Mouse (Mus musculus) intestine, embryonic 14.5 days (tissue): ENCODE measurements around the gene Parp16. TPM values are rescaled to one million over a fixed set of nuclear protein-coding genes. Genes with fewer than 3 reads are reported as not detected.
"Not testable (repeated sequence)": the region's sequence is repeated elsewhere in the genome, so short reads cannot be mapped to it uniquely, and the experiment has no call there.

ENCODE experiments used
- ATAC-seq: fragments of 200-750 bp; cut with Nextera tagmentation; replicated peaks from 2 replicates; pipeline ENCODE4 v1.8.0; 2017; ENCODE audit warnings: low read depth, moderate number of reproducible peaks, moderate TSS enrichment, moderate library complexity; ENCODE audit not compliant: low FRiP score, low TSS enrichment
- DNase-seq: peaks from one replicate; pipeline ENCODE4 v3.0.0-alpha.2; 2018; ENCODE audit warnings: low spot score
- H3K27ac ChIP-seq: fragments of 300-500 bp; sonication (generic); 2 replicates; pipeline ENCODE4 v1.5.1; 2014; ENCODE audit warnings: low read depth, mild to moderate bottlenecking, control low read depth
- H3K27me3 ChIP-seq: fragments of 300-500 bp; sonication (generic); replicated peaks from 2 replicates; pipeline ENCODE4 v1.6.1; 2014; ENCODE audit warnings: low read length, control low read depth; ENCODE audit not compliant: control insufficient read depth, insufficient read depth
- H3K36me3 ChIP-seq: fragments of 300-500 bp; sonication (generic); 2 replicates; pipeline ENCODE4 v1.6.1; 2014; ENCODE audit warnings: low read length, control low read depth; ENCODE audit not compliant: control insufficient read depth, insufficient read depth
- H3K4me1 ChIP-seq: fragments of 300-500 bp; sonication (generic); replicated peaks from 2 replicates; pipeline ENCODE4 v1.6.1; 2014; ENCODE audit warnings: low read length, control low read depth, mixed read lengths; ENCODE audit not compliant: control insufficient read depth, insufficient read depth
- H3K4me2 ChIP-seq: fragments of 300-500 bp; sonication (generic); 2 replicates; pipeline ENCODE4 v1.6.1; 2014; ENCODE audit warnings: low read length
- H3K4me3 ChIP-seq: fragments of 300-500 bp; sonication (generic); 2 replicates; pipeline ENCODE4 v1.5.1; 2014; ENCODE audit warnings: low read depth, low read length, control low read depth, mixed read lengths
- H3K9ac ChIP-seq: fragments of 300-500 bp; sonication (generic); 2 replicates; pipeline ENCODE4 v1.6.1; 2014; ENCODE audit warnings: mild to moderate bottlenecking, low read length
- H3K9me3 ChIP-seq: fragments of 300-500 bp; sonication (generic); 2 replicates; pipeline ENCODE4 v1.6.1; 2016; ENCODE audit warnings: low read length, control low read depth; ENCODE audit not compliant: control insufficient read depth
- WGBS: fragments of 180-500 bp; shearing (Covaris S2); extraction: QIAGEN DNeasy Blood & Tissue Kit; methylation state at CpG from one replicate; pipeline ENCODE4 v1.1.7; 2014; 5-methylcytosine and 5-hydroxymethylcytosine counted together
- polyA plus RNA-seq: library from polyadenylated mRNA; unstranded; fragments of >200 nt; fragmentation: Nextera tagmentation; extraction: Ambion mirVana; gene quantifications from 2 replicates; pipeline ENCODE4 v1.2.1, GENCODE M21; 2014

The Parp16 gene
- polyA plus RNA-seq, 1 experiment from 2014 or later = 9.1 TPM

GRCm38 (mm10) chr9:65199723-65200122 lies 4.6 kb downstream of the Parp16 start:
- ATAC-seq = no peak
- Histone ChIP-seq H3K27ac (peak overlapping the region; percentile 6; the same call in 1 of the 2 replicates), H3K4me3 (no peak overlapping the region), H3K9me3 (no peaks in the 10 kb centered on the region), H3K27me3 (no peaks in the 10 kb centered on the region), H3K4me2 (no peak overlapping the region), H3K4me1 (peaks cover 19% of the 10 kb centered on the region), H3K9ac (no peak overlapping the region), H3K36me3 (no peaks in the 10 kb centered on the region)
- WGBS = 48% methylated on average over 7 of the region's 7 CpGs
- no peak for DNase-seq

GRCm38 (mm10) chr9:65200606-65201005 lies 5.5 kb downstream of the Parp16 start:
- Histone ChIP-seq H3K4me3 (no peak overlapping the region), H3K9ac (no peak overlapping the region), H3K27me3 (no peaks in the 10 kb centered on the region), H3K9me3 (no peaks in the 10 kb centered on the region), H3K4me1 (peaks cover 11% of the 10 kb centered on the region), H3K27ac (peak overlapping the region; percentile 40; the same call in 1 of the 2 replicates), H3K4me2 (no peak overlapping the region), H3K36me3 (no peaks in the 10 kb centered on the region)
- no peak for DNase-seq
- WGBS = 78% methylated on average over 1 of the region's 1 CpGs
- no peak for ATAC-seq

- Histone ChIP-seq H3K36me3 (no peaks in the 10 kb centered on the region), H3K4me2 (no peak overlapping the region), H3K9me3 (no peaks in the 10 kb centered on the region), H3K4me1 (peaks cover 7% of the 10 kb centered on the region), H3K9ac (no peak overlapping the region), H3K4me3 (no peak overlapping the region), H3K27me3 (no peaks in the 10 kb centered on the region), H3K27ac (peak overlapping the region; percentile 40; the same call in 1 of the 2 replicates)
- DNase-seq = no peak
- 46% methylated on average over 3 of the region's 3 CpGs for WGBS
- no peak for ATAC-seq
These were observed 5.8 kb downstream of the Parp16 start for GRCm38 (mm10) chr9:65201021-65201380.

DNA sequence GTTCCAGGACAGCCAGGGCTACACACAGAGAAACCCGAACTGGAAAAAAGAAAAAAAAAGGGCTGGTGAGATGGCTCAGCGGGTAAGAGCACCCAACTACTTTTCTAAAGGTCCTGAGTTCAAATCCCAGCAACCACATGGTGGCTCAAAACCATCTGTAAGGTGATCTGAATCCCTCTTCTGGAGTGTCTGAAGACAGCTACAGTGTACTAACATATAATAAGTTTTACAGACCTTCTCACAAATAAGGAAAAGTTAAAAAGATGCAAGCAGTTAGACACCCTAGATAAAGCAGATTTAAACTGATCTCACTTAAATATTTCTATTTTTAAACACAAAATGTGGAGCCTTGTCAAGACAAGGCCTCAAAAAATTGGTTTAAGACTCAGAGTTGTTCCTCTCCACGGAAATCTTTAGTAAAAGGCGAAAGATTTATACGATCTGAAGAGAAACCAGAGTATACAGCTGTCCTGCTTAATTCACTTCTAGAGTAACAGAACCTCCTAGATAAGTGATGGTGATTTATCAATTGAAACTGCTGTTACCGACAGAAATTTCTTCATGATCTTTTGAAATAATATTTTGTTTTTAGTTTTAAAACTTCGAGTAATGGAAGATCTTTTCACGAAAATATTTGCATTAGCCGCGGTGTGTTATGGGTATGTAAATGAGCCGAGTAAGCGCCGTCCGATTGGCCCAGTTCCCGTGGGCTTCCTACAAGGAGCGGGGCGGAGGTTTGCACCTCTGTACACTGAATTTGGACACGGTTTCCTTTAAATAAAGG lies 6.4 kb downstream of the Parp16 start:
- peak; percentile 84 for DNase-seq
- Histone ChIP-seq H3K4me3 (peak overlapping the region; percentile 45), H3K9ac (peak overlapping the region; percentile 54), H3K27ac (peak overlapping the region; percentile 77), H3K9me3 (no peaks in the 10 kb centered on the region), H3K4me1 (peaks cover 5% of the 10 kb centered on the region; the same call in 1 of the 2 replicates), H3K36me3 (no peaks in the 10 kb centered on the region), H3K4me2 (peak overlapping the region; percentile 74), H3K27me3 (no peaks in the 10 kb centered on the region)
- ATAC-seq = peak; percentile 85
- WGBS = 1% methylated on average over 18 of the region's 18 CpGs

GRCm38 (mm10) chr9:65202165-65202754 lies 7.1 kb downstream of the Parp16 start:
- 26% methylated on average over 11 of the region's 11 CpGs for WGBS
- H3K4me2 ChIP-seq = peak overlapping the region; percentile 74
- H3K9ac ChIP-seq = peak overlapping the region; percentile 54
- H3K9me3 ChIP-seq = no peaks in the 10 kb centered on the region
- DNase-seq (no peak), ATAC-seq (no peak)
- H3K36me3 ChIP-seq = no peaks in the 10 kb centered on the region
- peaks cover 2% of the 10 kb centered on the region; the same call in 1 of the 2 replicates for H3K4me1 ChIP-seq
- no peaks in the 10 kb centered on the region for H3K27me3 ChIP-seq
- peak overlapping the region; percentile 77 for H3K27ac ChIP-seq
- peak overlapping the region; percentile 45 for H3K4me3 ChIP-seq

DNA sequence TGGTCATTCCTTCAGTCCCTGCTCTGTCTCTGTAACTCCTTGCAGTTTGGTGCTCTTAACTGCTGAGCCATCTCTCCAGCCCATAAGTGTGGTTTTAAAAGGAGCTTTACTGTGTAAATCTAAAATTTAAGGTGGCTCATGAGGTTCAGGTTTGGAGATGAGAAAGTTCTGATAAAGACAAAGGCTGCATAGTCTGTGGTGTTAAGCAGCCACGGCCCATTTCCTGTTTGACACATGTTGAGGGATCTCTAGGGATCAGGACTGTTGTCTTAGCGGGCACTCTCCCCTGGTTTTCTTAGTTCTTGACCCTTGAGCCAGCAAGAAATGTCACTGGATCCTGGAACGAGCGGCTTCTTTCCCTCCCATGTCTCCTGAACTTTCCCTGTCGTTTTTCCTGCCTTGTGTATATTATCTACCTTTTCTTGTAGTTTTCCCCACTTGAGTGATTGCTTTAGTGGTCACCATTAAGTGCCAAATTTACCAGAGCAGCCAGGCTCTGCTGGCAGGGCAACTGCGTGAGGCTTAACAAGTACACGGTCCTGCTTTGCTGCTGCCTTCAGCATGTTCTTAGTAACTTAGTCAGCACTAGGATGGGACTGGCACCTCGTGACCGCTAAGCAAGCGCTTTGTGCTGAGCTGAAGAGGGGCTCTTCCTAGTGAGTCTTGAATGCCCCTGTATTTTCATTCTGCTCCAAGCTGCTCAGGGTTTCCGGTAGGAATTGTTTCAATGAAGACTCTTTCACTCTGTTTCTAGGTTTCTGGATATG lies 10.1 kb downstream of the Parp16 start:
- Histone ChIP-seq H3K4me3 (no peak overlapping the region), H3K27ac (no peak overlapping the region), H3K36me3 (no peaks in the 10 kb centered on the region), H3K4me2 (no peak overlapping the region), H3K27me3 (no peaks in the 10 kb centered on the region), H3K9me3 (no peaks in the 10 kb centered on the region), H3K4me1 (peaks cover 2% of the 10 kb centered on the region; the same call in 1 of the 2 replicates), H3K9ac (no peak overlapping the region)
- ATAC-seq (no peak), DNase-seq (no peak)
- 58% methylated on average over 11 of the region's 11 CpGs for WGBS

DNA sequence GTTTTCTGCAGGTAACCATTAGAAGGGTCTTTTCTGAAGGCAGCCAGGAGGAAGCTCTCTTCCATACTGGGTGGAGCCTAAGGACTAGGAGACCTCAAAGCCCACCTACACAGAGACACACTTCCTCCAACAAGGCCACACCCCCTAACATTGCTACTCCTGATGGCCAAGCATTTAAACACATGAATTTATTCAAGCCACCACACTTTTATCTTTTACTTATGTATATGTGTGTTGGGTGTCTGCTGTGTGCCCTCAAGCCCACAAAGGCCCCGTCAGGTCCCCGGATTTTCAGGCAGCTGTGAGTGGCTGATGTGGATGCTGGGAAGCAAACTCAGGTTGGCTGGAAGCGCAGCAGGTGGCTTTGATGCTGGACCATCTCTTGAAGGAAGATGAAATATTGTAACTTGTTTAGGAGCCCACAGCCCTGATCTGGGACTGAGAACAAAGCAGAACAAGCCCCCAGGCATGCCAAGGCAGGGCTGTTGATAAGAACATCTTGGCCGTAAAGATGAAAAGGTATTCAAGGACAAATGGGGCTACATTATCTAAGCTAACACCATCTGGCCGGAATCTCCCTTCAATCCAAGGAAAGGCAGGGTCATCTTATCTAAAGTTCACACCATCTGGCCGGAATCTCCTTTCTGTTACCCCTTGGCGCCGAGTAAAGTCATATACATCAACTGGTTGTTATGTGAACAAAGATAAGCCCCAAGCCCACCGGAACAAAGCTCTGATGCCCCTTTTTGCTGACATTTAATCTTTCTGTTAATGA lies 12.1 kb downstream of the Parp16 start:
- DNase-seq, H3K4me2 ChIP-seq, H3K9me3 ChIP-seq, H3K27me3 ChIP-seq, H3K36me3 ChIP-seq, H3K4me3 ChIP-seq, H3K4me1 ChIP-seq, H3K27ac ChIP-seq, ATAC-seq, H3K9ac ChIP-seq: not testable (repeated sequence)
- 86% methylated on average over 7 of the region's 9 CpGs for WGBS
